Comparison of ENCODE assay signal across 7 mouse cellular contexts in genomic region chr10:81455181-81455895, GRCm38 (mm10). TPM values are rescaled to one million over a fixed set of nuclear protein-coding genes. Genes with fewer than 3 reads are reported as not detected.
A peak's percentile ranks its signal among the peaks of the same experiment; 100 is the strongest.
DNase-seq lines count a peak whose midpoint lies in the region; ATAC-seq lines count a peak whose summit lies in the region.

TSS of gene Nfic (minus strand) at chr10:81455635.

- H3K4me1 ChIP-seq in midbrain, embryonic 11.5 days (ENCODE audit: control insufficient read depth, insufficient read depth, low read length) = no peaks in the 10 kb centered on the region
- H3K4me1 ChIP-seq in midbrain, embryonic 10.5 days = peaks cover 9% of the 10 kb centered on the region; the same call in 1 of the 2 replicates
- H3K4me1 ChIP-seq in brown adipose tissue, adult 24 weeks (ENCODE audit: control insufficient read depth, insufficient read depth, insufficient read length, low read length) = no peaks in the 10 kb centered on the region
- H3K4me1 ChIP-seq in intestine, embryonic 14.5 days (replicated peaks; ENCODE audit: control insufficient read depth, insufficient read depth, low read length) = no peaks in the 10 kb centered on the region
- no peaks in the 10 kb centered on the region for H3K4me1 ChIP-seq in midbrain, embryonic 14.5 days (ENCODE audit: control insufficient read depth, insufficient read depth, low read length)

- no peak for ATAC-seq in midbrain, embryonic 11.5 days (ENCODE audit: low FRiP score)
- no peak for ATAC-seq in intestine, embryonic 14.5 days (replicated peaks; ENCODE audit: low FRiP score, low TSS enrichment, low read depth)
- no peak for ATAC-seq in midbrain, embryonic 14.5 days (ENCODE audit: low FRiP score, low TSS enrichment)

- DNase-seq in midbrain, embryonic 11.5 days (ENCODE audit: low spot score, missing footprints) = peak; percentile 65
- no peak for DNase-seq in midbrain, embryonic 10.5 days (ENCODE audit: low spot score)
- no peak for DNase-seq in gastrocnemius, postnatal 4 days (ENCODE audit: low spot score in 2 of 2)
- DNase-seq in intestine, embryonic 14.5 days (ENCODE audit: low spot score) = no peak
- no peak for DNase-seq in midbrain, embryonic 14.5 days
- DNase-seq in ovary, postnatal 36 days (ENCODE audit: low spot score) = no peak

- H3K27me3 ChIP-seq in midbrain, embryonic 11.5 days (ENCODE audit: control insufficient read depth, insufficient read depth, low read length) = peaks cover 54% of the 10 kb centered on the region
- H3K27me3 ChIP-seq in midbrain, embryonic 10.5 days (ENCODE audit: low read depth, poor library complexity, severe bottlenecking) = peaks cover 100% of the 10 kb centered on the region
- H3K27me3 ChIP-seq in intestine, embryonic 14.5 days (replicated peaks; ENCODE audit: control insufficient read depth, insufficient read depth, low read length) = peaks cover 87% of the 10 kb centered on the region
- peaks cover 46% of the 10 kb centered on the region for H3K27me3 ChIP-seq in midbrain, embryonic 14.5 days (ENCODE audit: control insufficient read depth, insufficient read depth, low read length)

- no peaks in the 10 kb centered on the region for H3K36me3 ChIP-seq in midbrain, embryonic 11.5 days (ENCODE audit: control insufficient read depth, insufficient read depth, low read length)
- no peaks in the 10 kb centered on the region for H3K36me3 ChIP-seq in midbrain, embryonic 10.5 days
- H3K36me3 ChIP-seq in intestine, embryonic 14.5 days (ENCODE audit: control insufficient read depth, insufficient read depth, low read length) = no peaks in the 10 kb centered on the region
- no peaks in the 10 kb centered on the region for H3K36me3 ChIP-seq in midbrain, embryonic 14.5 days (ENCODE audit: control insufficient read depth, insufficient read depth, low read length)

- no peaks in the 10 kb centered on the region for H3K9me3 ChIP-seq in midbrain, embryonic 11.5 days (ENCODE audit: control insufficient read depth, low read length)
- no peaks in the 10 kb centered on the region for H3K9me3 ChIP-seq in midbrain, embryonic 10.5 days (replicated peaks)
- H3K9me3 ChIP-seq in intestine, embryonic 14.5 days (ENCODE audit: control insufficient read depth, low read length) = no peaks in the 10 kb centered on the region
- H3K9me3 ChIP-seq in midbrain, embryonic 14.5 days (ENCODE audit: control insufficient read depth, low read length) = no peaks in the 10 kb centered on the region

- WGBS in midbrain, embryonic 11.5 days = 66% methylated on average over 28 of the region's 28 CpGs
- 59% methylated on average over 28 of the region's 28 CpGs for WGBS in midbrain, embryonic 10.5 days
- 58% methylated on average over 28 of the region's 28 CpGs for WGBS in intestine, embryonic 14.5 days
- WGBS in midbrain, embryonic 14.5 days = 67% methylated on average over 28 of the region's 28 CpGs

- no peak within 1 kb of the TSS for H3K9ac ChIP-seq in midbrain, embryonic 11.5 days (ENCODE audit: low read length)
- no peak within 1 kb of the TSS for H3K9ac ChIP-seq in intestine, embryonic 14.5 days (ENCODE audit: low read length)
- no peak within 1 kb of the TSS for H3K9ac ChIP-seq in midbrain, embryonic 14.5 days (replicated peaks; ENCODE audit: low read length)

- no peak within 1 kb of the TSS for H3K4me3 ChIP-seq in midbrain, embryonic 11.5 days (ENCODE audit: low read depth, low read length)
- H3K4me3 ChIP-seq in midbrain, embryonic 10.5 days = no peak within 1 kb of the TSS
- no peak within 1 kb of the TSS for H3K4me3 ChIP-seq in brown adipose tissue, adult 24 weeks (ENCODE audit: insufficient read depth, low read depth, low read length)
- H3K4me3 ChIP-seq in intestine, embryonic 14.5 days (ENCODE audit: low read depth, low read length) = no peak within 1 kb of the TSS
- no peak within 1 kb of the TSS for H3K4me3 ChIP-seq in midbrain, embryonic 14.5 days (replicated peaks; ENCODE audit: low read depth, low read length)

- no peak within 1 kb of the TSS for H3K27ac ChIP-seq in midbrain, embryonic 11.5 days (ENCODE audit: low read depth, low read length)
- H3K27ac ChIP-seq in midbrain, embryonic 10.5 days (replicated peaks) = no peak within 1 kb of the TSS
- H3K27ac ChIP-seq in brown adipose tissue, adult 24 weeks (replicated peaks; ENCODE audit: low read depth, low read length) = no peak within 1 kb of the TSS
- no peak within 1 kb of the TSS for H3K27ac ChIP-seq in intestine, embryonic 14.5 days (ENCODE audit: low read depth)
- no peak within 1 kb of the TSS for H3K27ac ChIP-seq in midbrain, embryonic 14.5 days (replicated peaks; ENCODE audit: low read depth, low read length)

- no peak within 1 kb of the TSS for H3K4me2 ChIP-seq in midbrain, embryonic 11.5 days
- H3K4me2 ChIP-seq in intestine, embryonic 14.5 days (ENCODE audit: low read length) = no peak within 1 kb of the TSS
- no peak within 1 kb of the TSS for H3K4me2 ChIP-seq in midbrain, embryonic 14.5 days (ENCODE audit: low read length)

RNA-seq across cellular contexts. Expression of gene Nfic, which starts in this region (rescaled TPM):
- 6.6 and 6.9 TPM in 2 replicates for polyA plus RNA-seq in midbrain, embryonic 11.5 days (2014; fragmentation: Nextera tagmentation; extraction: Ambion mirVana)
- 8.7 and 11.7 TPM in 2 replicates for polyA plus RNA-seq in midbrain, embryonic 10.5 days (2016; fragmentation: Nextera tagmentation; extraction: Ambion mirVana)
- 40.9 and 42.9 TPM in 2 replicates for polyA plus RNA-seq in brown adipose tissue, adult 24 weeks (2012; ENCODE audit: insufficient read depth, insufficient read length, missing spikeins)
- total RNA-seq in gastrocnemius, postnatal 4 days (2021) = 100 to 1,000 TPM; 274 to 335 TPM
- polyA plus RNA-seq in intestine, embryonic 14.5 days (2014; fragmentation: Nextera tagmentation; extraction: Ambion mirVana) = 52.4 and 57.2 TPM in 2 replicates
- 11.2 and 13.7 TPM in 2 replicates for polyA plus RNA-seq in midbrain, embryonic 14.5 days (2014; fragmentation: Nextera tagmentation; extraction: Ambion mirVana)
